Mouse (Mus musculus): Measurements from ENCODE around the gene Bpifa2. TPM values are rescaled to one million over a fixed set of nuclear protein-coding genes. Genes with fewer than 3 reads are reported as not detected.

Gene Bpifa2
- polyA plus RNA-seq, 1 experiment, result not detected

DNA sequence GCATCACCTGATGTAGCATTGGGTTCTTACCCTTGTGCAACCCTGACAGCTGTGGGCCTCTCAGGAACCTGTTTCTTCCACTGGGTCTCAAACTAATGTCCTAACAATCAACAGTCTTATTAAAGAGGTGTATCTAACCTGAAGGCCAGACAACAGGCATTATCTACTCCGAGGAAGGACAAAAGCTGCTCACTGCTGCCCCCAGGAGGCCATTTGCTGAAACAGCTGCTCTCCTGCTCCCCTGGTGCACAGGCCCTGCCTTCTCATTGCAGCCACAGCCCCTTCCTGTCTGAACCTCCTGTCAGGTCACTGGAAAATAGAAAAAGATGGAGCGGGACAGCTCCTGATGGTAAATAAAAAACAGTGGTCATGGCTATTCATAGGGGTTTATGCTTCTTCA, 30.9 kb downstream of the Bpifa2 start:
- H3K36me3 ChIP-seq (ENCODE audit: control insufficient read depth, insufficient read depth, low read length), result no peaks in the 10 kb centered on the region
- no peaks in the 10 kb centered on the region for H3K4me1 ChIP-seq (ENCODE audit: control insufficient read depth, insufficient read depth, low read length)
- TF ChIP-seq POLR2A (IDR thresholded peaks at IDR 0.05; ENCODE audit: low read depth, low read length), result no peak
- TF ChIP-seq CTCF (conservative IDR thresholded peaks at IDR 0.05; ENCODE audit: insufficient read depth, insufficient read length, low read depth, low read length), result peak; percentile 68
- no peaks in the 10 kb centered on the region for H3K27me3 ChIP-seq (replicated peaks; ENCODE audit: control insufficient read depth, insufficient read depth, low read length)
- H3K27ac ChIP-seq (ENCODE audit: insufficient read depth, low read depth, low read length), result no peak overlapping the region
- WGBS, result 58% methylated on average over 2 of the region's 2 CpGs
- peak; percentile 42 for DNase-seq
- no peak overlapping the region for H3K4me3 ChIP-seq (ENCODE audit: insufficient read depth, low read depth, low read length)

DNA sequence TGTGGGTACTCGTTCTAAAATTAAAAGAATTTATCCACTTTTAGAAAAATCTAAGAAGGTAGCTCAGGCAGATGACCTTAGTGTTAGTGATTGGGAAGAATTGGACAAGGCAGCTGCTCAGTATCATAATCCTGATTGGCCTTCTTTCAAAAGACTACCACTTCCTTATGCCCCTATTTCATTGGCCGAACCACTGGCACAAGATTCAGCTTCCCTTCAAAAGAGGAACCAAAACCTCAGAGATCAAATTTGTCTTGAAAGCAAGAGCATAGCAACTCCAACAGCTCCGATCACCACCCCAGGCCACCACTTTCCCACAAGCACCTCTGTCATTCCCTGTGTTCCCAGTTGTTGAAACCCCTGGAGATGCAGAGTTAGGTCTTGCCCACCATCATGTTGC, 36.7 kb downstream of the Bpifa2 start:
- H3K27ac ChIP-seq (ENCODE audit: insufficient read depth, low read depth, low read length), result no peak overlapping the region
- H3K4me3 ChIP-seq (ENCODE audit: insufficient read depth, low read depth, low read length), result no peak overlapping the region
- TF ChIP-seq CTCF (conservative IDR thresholded peaks at IDR 0.05; ENCODE audit: insufficient read depth, insufficient read length, low read depth, low read length), result no peak
- 82% methylated on average over 3 of the region's 3 CpGs for WGBS
- DNase-seq, result no peak
- no peaks in the 10 kb centered on the region for H3K36me3 ChIP-seq (ENCODE audit: control insufficient read depth, insufficient read depth, low read length)
- no peaks in the 10 kb centered on the region for H3K4me1 ChIP-seq (ENCODE audit: control insufficient read depth, insufficient read depth, low read length)
- H3K27me3 ChIP-seq (replicated peaks; ENCODE audit: control insufficient read depth, insufficient read depth, low read length), result no peaks in the 10 kb centered on the region

DNA sequence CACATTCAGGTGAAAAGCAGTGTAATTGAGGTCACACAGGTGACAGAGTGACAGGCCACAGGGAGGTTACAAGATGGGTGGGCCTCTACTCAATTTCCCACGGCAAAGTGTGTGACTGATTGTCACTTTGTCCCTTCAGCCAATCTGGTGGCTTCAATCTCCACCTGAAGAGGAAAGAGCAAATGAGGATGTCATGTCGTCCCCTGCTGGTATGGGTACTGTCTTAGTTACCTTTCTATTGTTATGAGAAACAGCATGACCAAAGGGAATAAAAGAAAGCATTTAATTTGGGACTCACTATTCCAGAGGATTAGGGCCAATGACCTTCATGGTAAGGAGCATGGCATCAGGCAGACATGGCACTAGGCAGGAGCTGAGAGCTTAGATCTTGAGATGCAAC, 50.6 kb downstream of the Bpifa2 start:
- 48% methylated on average over 2 of the region's 2 CpGs for WGBS
- H3K4me1 ChIP-seq (ENCODE audit: control insufficient read depth, insufficient read depth, low read length), result no peaks in the 10 kb centered on the region
- H3K36me3 ChIP-seq (ENCODE audit: control insufficient read depth, insufficient read depth, low read length), result no peaks in the 10 kb centered on the region
- TF ChIP-seq POLR2A (IDR thresholded peaks at IDR 0.05; ENCODE audit: low read depth, low read length) (no peak), CTCF (conservative IDR thresholded peaks at IDR 0.05; ENCODE audit: insufficient read depth, insufficient read length, low read depth, low read length) (no peak)
- no peak overlapping the region for H3K4me3 ChIP-seq (ENCODE audit: insufficient read depth, low read depth, low read length)
- no peak overlapping the region for H3K27ac ChIP-seq (ENCODE audit: insufficient read depth, low read depth, low read length)
- no peaks in the 10 kb centered on the region for H3K27me3 ChIP-seq (replicated peaks; ENCODE audit: control insufficient read depth, insufficient read depth, low read length)
- DNase-seq, result no peak

Other genes with a start within 250 kb of the Bpifa2 start
- gene Efcab8, start 228.3 kb upstream of the Bpifa2 start, polyA plus RNA-seq (2012; rRNA removed), result 0.14 and 0.20 TPM in 2 replicates
- gene Sun5, start 137.2 kb upstream of the Bpifa2 start, polyA plus RNA-seq (2012; rRNA removed), result not detected in 2 replicates
- gene Bpifb2, start 133.2 kb upstream of the Bpifa2 start, polyA plus RNA-seq (2012; rRNA removed), result not detected in 2 replicates
- gene Bpifb6, start 107.9 kb upstream of the Bpifa2 start, polyA plus RNA-seq (2012; rRNA removed), result 0.06 TPM in 1 of 2 replicates, not detected in the other
- gene Bpifb3, start 90.0 kb upstream of the Bpifa2 start, polyA plus RNA-seq (2012; rRNA removed), result not detected in 2 replicates
- not detected in 2 replicates for gene Bpifb4, start 70.1 kb upstream of the Bpifa2 start, polyA plus RNA-seq (2012; rRNA removed)
- gene Bpifa6, start 33.3 kb upstream of the Bpifa2 start, polyA plus RNA-seq (2012; rRNA removed), result not detected in 2 replicates
- gene Bpifa3, start 122.1 kb downstream of the Bpifa2 start, polyA plus RNA-seq (2012; rRNA removed), result not detected in 2 replicates
- not detected in 2 replicates for gene Bpifa1, start 134.6 kb downstream of the Bpifa2 start, polyA plus RNA-seq (2012; rRNA removed)
- not detected in 2 replicates for gene Bpifa5, start 154.3 kb downstream of the Bpifa2 start, polyA plus RNA-seq (2012; rRNA removed)
- gene Bpifb1, start 182.6 kb downstream of the Bpifa2 start, polyA plus RNA-seq (2012; rRNA removed), result not detected in 2 replicates
- 0.10 and 0.16 TPM in 2 replicates for gene Bpifb5, start 215.5 kb downstream of the Bpifa2 start, polyA plus RNA-seq (2012; rRNA removed)
- gene Bpifb9a, start 249.6 kb downstream of the Bpifa2 start, polyA plus RNA-seq (2012; rRNA removed), result not detected in 2 replicates